Mouse (Mus musculus) liver, adult 2 months (tissue): ENCODE measurements around the gene Muc13. TPM values are rescaled to one million over a fixed set of nuclear protein-coding genes. Genes with fewer than 3 reads are reported as not detected.

Experiments used
- DNase-seq: peaks from one replicate; pipeline ENCODE4 v3.0.0-alpha.2; 2011; ENCODE audit warnings: low read depth, low spot score; ENCODE audit errors: extremely low read depth
- H3K27ac ChIP-seq: fragments of 200-500 bp; replicated peaks from 2 replicates; pipeline ENCODE4 v1.5.1; 2012; ENCODE audit warnings: low read depth, mild to moderate bottlenecking, control low read depth, inconsistent platforms, low read length; ENCODE audit not compliant: insufficient read depth
- H3K27me3 ChIP-seq: fragments of 200-500 bp; 2 replicates; pipeline ENCODE4 v1.6.1; 2012; ENCODE audit warnings: mild to moderate bottlenecking, moderate library complexity, low read length, inconsistent platforms; ENCODE audit not compliant: control insufficient read depth, insufficient read depth
- H3K36me3 ChIP-seq: fragments of 200-500 bp; 2 replicates; pipeline ENCODE4 v1.6.1; 2012; ENCODE audit warnings: low read length, inconsistent platforms; ENCODE audit not compliant: control insufficient read depth, insufficient read depth
- H3K4me1 ChIP-seq: fragments of 200-500 bp; 2 replicates; pipeline ENCODE4 v1.6.1; 2011; ENCODE audit warnings: low read length; ENCODE audit not compliant: control insufficient read depth, insufficient read depth
- H3K4me3 ChIP-seq: fragments of 200-500 bp; 2 replicates; pipeline ENCODE4 v1.5.1; 2011; ENCODE audit warnings: low read depth, mild to moderate bottlenecking, control low read depth, low read length, moderate library complexity; ENCODE audit not compliant: insufficient read depth
- H3K79me2 ChIP-seq: fragments of 200-500 bp; 2 replicates; pipeline ENCODE4 v1.6.1; 2012; ENCODE audit warnings: inconsistent platforms, mild to moderate bottlenecking, low read length, moderate library complexity; ENCODE audit not compliant: control insufficient read depth, insufficient read depth
- H3K9ac ChIP-seq: fragments of 200-500 bp; 2 replicates; pipeline ENCODE4 v1.6.1; 2012; ENCODE audit warnings: low read depth, mild to moderate bottlenecking, control low read depth, inconsistent platforms, low read length
- CTCF ChIP-seq: fragments of 200-500 bp; IDR thresholded peaks from 2 replicates; pipeline ENCODE4 v1.5.1; 2011; ENCODE audit warnings: low read depth, low read length, control low read depth
- POLR2A ChIP-seq: fragments of 200-500 bp; IDR thresholded peaks from 2 replicates; pipeline ENCODE4 v1.6.1; 2011; ENCODE audit warnings: low read length, control low read depth; ENCODE audit not compliant: insufficient read depth; ENCODE audit errors: extremely low read depth
- WGBS: fragments of 180-500 bp; shearing (Covaris S2); methylation state at CpG from one replicate; pipeline ENCODE4 v1.1.7; 2018; 5-methylcytosine and 5-hydroxymethylcytosine counted together
- polyA plus RNA-seq: library from polyadenylated mRNA; depleted of rRNA; stranded (reverse); fragments of >200 nt; gene quantifications from 2 replicates; pipeline ENCODE4 v1.2.3, GENCODE M21; 2012
- total RNA-seq: library from RNA; depleted of rRNA; stranded (reverse); fragments of >200 nt; gene quantifications from 2 replicates; pipeline ENCODE4 v1.2.3, GENCODE M21; 2014

Gene Muc13
- total and polyA plus RNA-seq, 2 experiments, result 0.65 TPM; not detected in 1

GRCm38 (mm10) chr16:33747994-33748393 is 45.8 kb upstream of the Muc13 start:
- Histone ChIP-seq H3K79me2 (no peaks in the 10 kb centered on the region), H3K4me1 (peaks cover 2% of the 10 kb centered on the region; the same call in 1 of the 2 replicates), H3K27me3 (no peaks in the 10 kb centered on the region), H3K27ac (no peak overlapping the region), H3K9ac (no peak overlapping the region), H3K36me3 (no peaks in the 10 kb centered on the region), H3K4me3 (no peak overlapping the region)
- no peak for DNase-seq
- 92% methylated on average over 2 of the region's 2 CpGs for WGBS
- no peak for TF ChIP-seq CTCF
- TF ChIP-seq POLR2A, result no peak

DNA sequence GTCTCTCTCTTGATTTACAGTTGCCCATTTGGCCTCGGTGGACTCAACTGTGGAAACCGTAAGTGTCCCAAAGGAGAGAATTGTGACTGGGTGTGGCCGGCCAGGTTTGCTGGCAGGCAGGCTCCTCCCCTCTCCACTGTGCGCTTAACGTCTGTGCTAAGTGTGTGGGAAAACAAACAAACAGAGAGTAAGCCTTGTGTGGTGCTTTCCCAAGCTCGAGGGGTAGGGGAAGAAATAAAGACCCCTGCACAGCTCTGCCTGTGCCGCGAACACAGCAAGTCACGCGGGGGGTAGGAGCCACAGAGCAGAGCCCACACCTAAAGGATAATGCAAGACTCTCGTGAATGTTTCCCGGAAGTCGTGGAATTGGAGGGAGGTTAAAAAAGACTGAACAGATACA is 42.7 kb upstream of the Muc13 start:
- DNase-seq, result no peak

GRCm38 (mm10) chr16:33751590-33751989 is 42.2 kb upstream of the Muc13 start:
- Histone ChIP-seq H3K27ac (no peak overlapping the region), H3K4me1 (peaks cover 2% of the 10 kb centered on the region; the same call in 1 of the 2 replicates), H3K27me3 (no peaks in the 10 kb centered on the region), H3K36me3 (no peaks in the 10 kb centered on the region), H3K4me3 (no peak overlapping the region), H3K9ac (no peak overlapping the region), H3K79me2 (no peaks in the 10 kb centered on the region)
- TF ChIP-seq CTCF (no peak), POLR2A (no peak)
- no peak for DNase-seq
- WGBS, result 84% methylated on average over 12 of the region's 12 CpGs

More for the DNA sequence above, 42.7 kb upstream of the Muc13 start:
- Histone ChIP-seq H3K36me3 (no peaks in the 10 kb centered on the region), H3K9ac (no peak overlapping the region), H3K27me3 (no peaks in the 10 kb centered on the region), H3K4me3 (no peak overlapping the region), H3K79me2 (no peaks in the 10 kb centered on the region), H3K4me1 (peaks cover 2% of the 10 kb centered on the region; the same call in 1 of the 2 replicates), H3K27ac (no peak overlapping the region)
- 74% methylated on average over 13 of the region's 13 CpGs for WGBS
- TF ChIP-seq CTCF (no peak), POLR2A (no peak)

- Histone ChIP-seq H3K79me2 (no peaks in the 10 kb centered on the region), H3K4me3 (no peak overlapping the region), H3K27ac (no peak overlapping the region), H3K36me3 (no peaks in the 10 kb centered on the region), H3K4me1 (peaks cover 2% of the 10 kb centered on the region; the same call in 1 of the 2 replicates), H3K9ac (no peak overlapping the region), H3K27me3 (no peaks in the 10 kb centered on the region)
- WGBS, result 73% methylated on average over 8 of the region's 8 CpGs
- no peak for DNase-seq
- TF ChIP-seq CTCF (no peak), POLR2A (no peak)
Observed at GRCm38 (mm10) chr16:33752904-33753578, 40.8 kb upstream of the Muc13 start.

DNA sequence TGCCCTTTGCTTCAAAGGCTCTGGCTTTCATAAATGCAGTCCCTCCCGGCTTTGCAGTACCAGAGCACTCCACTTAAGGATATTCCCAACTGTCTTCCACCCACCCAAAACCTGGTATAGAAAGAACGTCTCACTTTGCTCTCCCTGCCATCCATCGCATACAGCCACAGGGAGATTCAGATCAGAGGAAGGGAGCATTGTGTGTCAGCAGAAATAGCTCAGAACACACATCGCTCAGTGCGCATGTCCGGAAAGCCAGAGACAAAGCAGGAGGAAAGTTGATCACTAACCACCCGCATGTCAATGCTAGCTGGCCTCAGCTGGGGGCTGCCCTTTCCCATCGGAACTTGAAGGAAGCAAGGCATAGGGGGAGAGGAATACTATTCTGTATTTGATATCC is 38.5 kb upstream of the Muc13 start:
- Histone ChIP-seq H3K27me3 (no peaks in the 10 kb centered on the region), H3K4me1 (no peaks in the 10 kb centered on the region), H3K9ac (no peak overlapping the region), H3K27ac (no peak overlapping the region), H3K4me3 (no peak overlapping the region), H3K79me2 (no peaks in the 10 kb centered on the region), H3K36me3 (no peaks in the 10 kb centered on the region)
- no peak for DNase-seq
- WGBS, result 91% methylated on average over 8 of the region's 8 CpGs
- no peak for TF ChIP-seq CTCF
- TF ChIP-seq POLR2A, result no peak

DNA sequence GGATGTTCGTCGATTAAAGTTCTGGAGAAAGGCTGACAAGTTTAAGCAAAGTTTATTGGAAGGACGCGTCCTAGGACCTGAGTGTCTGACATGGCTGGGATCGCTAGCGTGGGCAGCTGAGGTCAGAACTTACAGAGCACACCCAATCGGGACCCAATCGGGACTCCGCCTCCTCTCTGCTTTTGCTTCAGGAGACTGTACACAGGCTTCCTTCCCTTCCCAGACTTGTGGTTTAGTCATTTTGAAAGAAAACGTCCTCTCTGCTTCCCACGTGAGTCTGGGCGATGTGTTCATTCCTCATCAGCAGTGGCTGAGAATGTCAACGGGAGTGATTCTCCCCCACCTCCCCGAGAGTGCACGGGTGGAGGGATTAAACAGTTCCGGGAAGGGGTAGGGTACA is 37.9 kb upstream of the Muc13 start:
- H3K4me3 ChIP-seq, result no peak overlapping the region
- no peaks in the 10 kb centered on the region for H3K79me2 ChIP-seq
- 82% methylated on average over 16 of the region's 16 CpGs for WGBS
- H3K36me3 ChIP-seq, result no peaks in the 10 kb centered on the region
- no peaks in the 10 kb centered on the region for H3K4me1 ChIP-seq
- TF ChIP-seq CTCF, result no peak
- no peak for TF ChIP-seq POLR2A
- no peak overlapping the region for H3K9ac ChIP-seq
- no peaks in the 10 kb centered on the region for H3K27me3 ChIP-seq
- H3K27ac ChIP-seq, result no peak overlapping the region
- peak; percentile 35 for DNase-seq
